Mouse (Mus musculus): ENCODE results near the gene Xntrpc. TPM values are rescaled to one million over a fixed set of nuclear protein-coding genes. Genes with fewer than 3 reads are reported as not detected.
"Not testable (repeated sequence)": the region's sequence is repeated elsewhere in the genome, so short reads cannot be mapped to it uniquely, and the experiment has no call there.

Gene Xntrpc
- 1.6 and 2.7 TPM in 2 replicates for polyA plus RNA-seq (2015; fragmentation: Nextera tagmentation; extraction: Ambion mirVana)

GRCm38 (mm10) chr7:102065046-102065891 is at the start of gene Xntrpc, which contains the start of the genes Rnf121 and Xndc1:
Xntrpc (plus strand) TSS chr7:102065713.
Rnf121 (minus strand) TSS chr7:102065469.
Xndc1 (plus strand) TSS chr7:102065511.
- peak; percentile 98 for ATAC-seq (ENCODE audit: insufficient number of reproducible peaks, insufficient read depth, low FRiP score, low TSS enrichment, low read depth)
- H3K36me3 ChIP-seq = 0 out of 2 replicates have a peak, but pooled peaks cover 16% of the 10 kb centered on the region
- no peaks in the 10 kb centered on the region for H3K27me3 ChIP-seq
- peak within 1 kb of the TSS; percentile 81 for H3K9ac ChIP-seq
- no peaks in the 10 kb centered on the region for H3K9me3 ChIP-seq
- peak within 1 kb of the TSS; percentile 88 for H3K27ac ChIP-seq
- peak within 1 kb of the TSS; percentile 74 for H3K4me3 ChIP-seq
- peaks cover 23% of the 10 kb centered on the region for H3K4me1 ChIP-seq
- under 1% methylated on average over 56 of the region's 56 CpGs for WGBS
- peak within 1 kb of the TSS; percentile 77 for H3K4me2 ChIP-seq

GRCm38 (mm10) chr7:102016936-102017335 is 48.6 kb upstream of the Xntrpc start:
- H3K36me3 ChIP-seq = peaks cover 96% of the 10 kb centered on the region
- H3K4me3 ChIP-seq = no peak overlapping the region
- H3K27ac ChIP-seq = no peak overlapping the region
- no peak overlapping the region for H3K4me2 ChIP-seq
- no peak for ATAC-seq (ENCODE audit: insufficient number of reproducible peaks, insufficient read depth, low FRiP score, low TSS enrichment, low read depth)
- no peaks in the 10 kb centered on the region for H3K4me1 ChIP-seq
- WGBS = 86% methylated on average over 4 of the region's 4 CpGs
- no peaks in the 10 kb centered on the region for H3K27me3 ChIP-seq
- no peak overlapping the region for H3K9ac ChIP-seq
- H3K9me3 ChIP-seq = no peaks in the 10 kb centered on the region

- H3K4me3 ChIP-seq = no peak overlapping the region
- peaks cover 96% of the 10 kb centered on the region for H3K36me3 ChIP-seq
- no peak overlapping the region for H3K9ac ChIP-seq
- no peak overlapping the region for H3K4me2 ChIP-seq
- H3K27me3 ChIP-seq = no peaks in the 10 kb centered on the region
- H3K4me1 ChIP-seq = no peaks in the 10 kb centered on the region
- WGBS = 82% methylated on average over 5 of the region's 5 CpGs
- no peaks in the 10 kb centered on the region for H3K9me3 ChIP-seq
- no peak overlapping the region for H3K27ac ChIP-seq
- no peak for ATAC-seq (ENCODE audit: insufficient number of reproducible peaks, insufficient read depth, low FRiP score, low TSS enrichment, low read depth)
Measured at GRCm38 (mm10) chr7:102017452-102017851, 48.1 kb upstream of the Xntrpc start.

- no peak overlapping the region for H3K27ac ChIP-seq
- H3K4me3 ChIP-seq = no peak overlapping the region
Measured at GRCm38 (mm10) chr7:102018034-102018433, 47.5 kb upstream of the Xntrpc start.

GRCm38 (mm10) chr7:102018590-102018989 is 46.9 kb upstream of the Xntrpc start, which contains the start of gene Il18bp:
Il18bp (minus strand) TSS chr7:102018690.
- Histone ChIP-seq H3K27me3 (no peaks in the 10 kb centered on the region), H3K4me2 (no peak within 1 kb of the TSS), H3K27ac (no peak within 1 kb of the TSS), H3K4me3 (no peak within 1 kb of the TSS), H3K36me3 (peaks cover 96% of the 10 kb centered on the region), H3K4me1 (no peaks in the 10 kb centered on the region), H3K9me3 (no peaks in the 10 kb centered on the region), H3K9ac (no peak within 1 kb of the TSS)
- 80% methylated on average over 3 of the region's 3 CpGs for WGBS
- no peak for ATAC-seq (ENCODE audit: insufficient number of reproducible peaks, insufficient read depth, low FRiP score, low TSS enrichment, low read depth)

More at GRCm38 (mm10) chr7:102018034-102018433, 47.5 kb upstream of the Xntrpc start:
- Histone ChIP-seq H3K9ac (no peak overlapping the region), H3K4me1 (no peaks in the 10 kb centered on the region), H3K27me3 (no peaks in the 10 kb centered on the region), H3K4me2 (no peak overlapping the region), H3K36me3 (peaks cover 96% of the 10 kb centered on the region), H3K9me3 (no peaks in the 10 kb centered on the region)
- ATAC-seq (ENCODE audit: insufficient number of reproducible peaks, insufficient read depth, low FRiP score, low TSS enrichment, low read depth) = no peak
- 83% methylated on average over 7 of the region's 7 CpGs for WGBS

GRCm38 (mm10) chr7:102019362-102019761 is 46.2 kb upstream of the Xntrpc start:
- H3K9ac ChIP-seq = no peak overlapping the region
- 77% methylated on average over 3 of the region's 3 CpGs for WGBS
- no peak overlapping the region for H3K27ac ChIP-seq
- no peak overlapping the region for H3K4me3 ChIP-seq
- H3K36me3 ChIP-seq = peaks cover 94% of the 10 kb centered on the region
- H3K4me2 ChIP-seq = no peak overlapping the region
- no peaks in the 10 kb centered on the region for H3K9me3 ChIP-seq
- no peaks in the 10 kb centered on the region for H3K27me3 ChIP-seq
- no peak for ATAC-seq (ENCODE audit: insufficient number of reproducible peaks, insufficient read depth, low FRiP score, low TSS enrichment, low read depth)
- no peaks in the 10 kb centered on the region for H3K4me1 ChIP-seq

- peaks cover 87% of the 10 kb centered on the region for H3K36me3 ChIP-seq
- H3K4me2 ChIP-seq; ATAC-seq (ENCODE audit: insufficient number of reproducible peaks, insufficient read depth, low FRiP score, low TSS enrichment, low read depth); H3K27ac ChIP-seq; H3K9ac ChIP-seq; H3K4me3 ChIP-seq; H3K27me3 ChIP-seq; H3K9me3 ChIP-seq; H3K4me1 ChIP-seq: not testable (repeated sequence)
- WGBS = 86% methylated on average over 2 of the region's 2 CpGs
Measured at GRCm38 (mm10) chr7:102020934-102021333, 44.6 kb upstream of the Xntrpc start.

- no peaks in the 10 kb centered on the region for H3K4me1 ChIP-seq
- no peak for ATAC-seq (ENCODE audit: insufficient number of reproducible peaks, insufficient read depth, low FRiP score, low TSS enrichment, low read depth)
- H3K27me3 ChIP-seq = no peaks in the 10 kb centered on the region
- no peaks in the 10 kb centered on the region for H3K9me3 ChIP-seq
- no peak overlapping the region for H3K4me3 ChIP-seq
- no peak overlapping the region for H3K4me2 ChIP-seq
- 96% methylated on average over 9 of the region's 9 CpGs for WGBS
- no peak overlapping the region for H3K27ac ChIP-seq
- no peak overlapping the region for H3K9ac ChIP-seq
- peaks cover 79% of the 10 kb centered on the region for H3K36me3 ChIP-seq
Measured at GRCm38 (mm10) chr7:102023821-102024220, 41.7 kb upstream of the Xntrpc start.

GRCm38 (mm10) chr7:102025187-102026119 is 40.1 kb upstream of the Xntrpc start:
- Histone ChIP-seq H3K36me3 (peaks cover 77% of the 10 kb centered on the region), H3K27ac (no peak overlapping the region), H3K27me3 (no peaks in the 10 kb centered on the region), H3K9ac (no peak overlapping the region), H3K4me3 (no peak overlapping the region), H3K4me1 (no peaks in the 10 kb centered on the region), H3K4me2 (no peak overlapping the region), H3K9me3 (no peaks in the 10 kb centered on the region)
- WGBS = 72% methylated on average over 2 of the region's 2 CpGs
- ATAC-seq (ENCODE audit: insufficient number of reproducible peaks, insufficient read depth, low FRiP score, low TSS enrichment, low read depth) = no peak

- ATAC-seq (ENCODE audit: insufficient number of reproducible peaks, insufficient read depth, low FRiP score, low TSS enrichment, low read depth) = no peak
- Histone ChIP-seq H3K9me3 (no peaks in the 10 kb centered on the region), H3K4me3 (no peak overlapping the region), H3K9ac (no peak overlapping the region), H3K4me2 (no peak overlapping the region), H3K27ac (no peak overlapping the region), H3K27me3 (no peaks in the 10 kb centered on the region), H3K4me1 (no peaks in the 10 kb centered on the region), H3K36me3 (peaks cover 98% of the 10 kb centered on the region)
- WGBS = 88% methylated on average over 1 of the region's 1 CpGs
Measured at GRCm38 (mm10) chr7:102034904-102035303, 30.6 kb upstream of the Xntrpc start.

- Histone ChIP-seq H3K27ac (no peak overlapping the region), H3K4me1 (no peaks in the 10 kb centered on the region), H3K9ac (no peak overlapping the region), H3K36me3 (peaks cover 99% of the 10 kb centered on the region), H3K4me3 (no peak overlapping the region), H3K9me3 (no peaks in the 10 kb centered on the region), H3K27me3 (no peaks in the 10 kb centered on the region), H3K4me2 (no peak overlapping the region)
- ATAC-seq (ENCODE audit: insufficient number of reproducible peaks, insufficient read depth, low FRiP score, low TSS enrichment, low read depth) = no peak
- 89% methylated on average over 2 of the region's 2 CpGs for WGBS
Measured at GRCm38 (mm10) chr7:102035534-102035933, 30.0 kb upstream of the Xntrpc start.

All from embryonic facial prominence, embryonic 13.5 days (tissue).